Mouse (Mus musculus) megakaryocyte-erythroid progenitor cell, adult 5-6 weeks (primary cell): ENCODE data around the gene Tdpoz2. TPM values are rescaled to one million over a fixed set of nuclear protein-coding genes. Genes with fewer than 3 reads are reported as not detected.
"Not testable (repeated sequence)": the region's sequence is repeated elsewhere in the genome, so short reads cannot be mapped to it uniquely, and the experiment has no call there.

Experiments used
- ATAC-seq: replicated peaks from 2 replicates; pipeline ENCODE4 v1.8.0; 2016; ENCODE audit warnings: mild to moderate bottlenecking, inconsistent platforms; ENCODE audit not compliant: severe bottlenecking, poor library complexity, low FRiP score, low TSS enrichment
- total RNA-seq, 2 experiments: library from RNA; stranded (forward) in 1 of 2; stranded (reverse) in 1 of 2; fragments of 200-1000, 215-1000 nt in 1 of 2; fragments of >200 nt in 1 of 2; fragmentation: Nextera tagmentation in 1 of 2; gene quantifications; 2 replicates each; pipeline ENCODE4 v1.2.3; 2014 to 2017

The Tdpoz2 gene
- not detected in 2 replicates for total RNA-seq (2014; fragmentation: Nextera tagmentation)
- total RNA-seq (2017) = not detected in 2 replicates

GRCm38 (mm10) chr3:93652586-93652985 lies at the start of gene Tdpoz2:
Tdpoz2 (minus strand) TSS chr3:93652686.
- ATAC-seq = no peak

GRCm38 (mm10) chr3:93692970-93693369 lies 40.5 kb upstream of the Tdpoz2 start, which contains the start of gene Gm37596:
Gm37596 (minus strand) TSS chr3:93693070.
- not testable (repeated sequence) for ATAC-seq

- ATAC-seq = not testable (repeated sequence)
Measured at GRCm38 (mm10) chr3:93676210-93676609, 23.7 kb upstream of the Tdpoz2 start, which contains the start of gene Tdpoz1. Tdpoz1 (minus strand) TSS chr3:93676310.

- ATAC-seq = not testable (repeated sequence)
Measured at GRCm38 (mm10) chr3:93670805-93671503, 18.5 kb upstream of the Tdpoz2 start.

- ATAC-seq = no peak
Measured at GRCm38 (mm10) chr3:93654260-93654659, 1.8 kb upstream of the Tdpoz2 start.

GRCm38 (mm10) chr3:93630917-93631714 lies 21.4 kb downstream of the Tdpoz2 start:
- ATAC-seq = not testable (repeated sequence)

GRCm38 (mm10) chr3:93608970-93609369 lies 43.5 kb downstream of the Tdpoz2 start:
- peak; percentile 93 for ATAC-seq

GRCm38 (mm10) chr3:93601903-93602302 lies 50.6 kb downstream of the Tdpoz2 start:
- ATAC-seq = no peak

Other genes with a start within 250 kb of the Tdpoz2 start
- not detected in 2 replicates for gene Tchh, start 210.4 kb downstream of the Tdpoz2 start, total RNA-seq (2014; fragmentation: Nextera tagmentation)
- gene Tchh, start 210.4 kb downstream of the Tdpoz2 start, total RNA-seq (2017) = not detected in 2 replicates
- gene Tchhl1, start 183.9 kb downstream of the Tdpoz2 start, total RNA-seq (2014; fragmentation: Nextera tagmentation) = not detected in 2 replicates
- gene Tchhl1, start 183.9 kb downstream of the Tdpoz2 start, total RNA-seq (2017) = not detected in 2 replicates
- 147 and 173 TPM in 2 replicates for gene S100a11, start 132.2 kb downstream of the Tdpoz2 start, total RNA-seq (2014; fragmentation: Nextera tagmentation)
- 18.0 and 19.3 TPM in 2 replicates for gene S100a11, start 132.2 kb downstream of the Tdpoz2 start, total RNA-seq (2017)
- gene S100a10, start 97.6 kb downstream of the Tdpoz2 start, total RNA-seq (2014; fragmentation: Nextera tagmentation) = 176 and 197 TPM in 2 replicates
- 278 and 471 TPM in 2 replicates for gene S100a10, start 97.6 kb downstream of the Tdpoz2 start, total RNA-seq (2017)
- gene Tdpoz1, start 23.6 kb upstream of the Tdpoz2 start, total RNA-seq (2014; fragmentation: Nextera tagmentation) = not detected in 2 replicates
- gene Tdpoz1, start 23.6 kb upstream of the Tdpoz2 start, total RNA-seq (2017) = not detected in 2 replicates
- not detected in 2 replicates for gene Gm37596, start 40.4 kb upstream of the Tdpoz2 start, total RNA-seq (2014; fragmentation: Nextera tagmentation)
- not detected in 2 replicates for gene Gm37596, start 40.4 kb upstream of the Tdpoz2 start, total RNA-seq (2017)
- gene Gm5773, start 120.3 kb upstream of the Tdpoz2 start, total RNA-seq (2014; fragmentation: Nextera tagmentation) = not detected in 2 replicates
- not detected in 2 replicates for gene Gm5773, start 120.3 kb upstream of the Tdpoz2 start, total RNA-seq (2017)
- gene Tdpoz4, start 143.7 kb upstream of the Tdpoz2 start, total RNA-seq (2014; fragmentation: Nextera tagmentation) = not detected in 2 replicates
- gene Tdpoz4, start 143.7 kb upstream of the Tdpoz2 start, total RNA-seq (2017) = not detected in 2 replicates
- not detected in 2 replicates for gene Tdpoz3, start 173.3 kb upstream of the Tdpoz2 start, total RNA-seq (2014; fragmentation: Nextera tagmentation)
- gene Tdpoz3, start 173.3 kb upstream of the Tdpoz2 start, total RNA-seq (2017) = not detected in 2 replicates